8 mouse cellular contexts compared by ENCODE assay signal in the genomic region with DNA sequence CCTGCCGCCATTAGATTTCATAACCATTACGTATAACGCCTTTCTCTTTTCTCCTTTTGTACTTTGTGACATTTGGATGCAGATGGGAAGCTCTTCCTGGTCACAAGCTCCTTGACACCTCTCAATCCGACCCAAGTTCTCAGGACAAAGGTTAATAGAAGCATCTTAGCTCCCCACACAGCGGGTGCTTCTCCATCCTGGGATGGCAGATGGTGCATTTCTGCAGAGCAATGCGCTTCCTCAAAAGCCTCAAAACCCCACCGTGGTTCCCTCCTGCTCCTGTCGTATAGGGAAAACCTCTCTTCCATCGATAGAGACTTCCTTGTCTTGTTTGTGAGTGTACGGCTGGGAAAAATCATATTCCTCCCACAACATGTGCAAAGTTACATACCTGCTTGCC. TPM values are rescaled to one million over a fixed set of nuclear protein-coding genes. Genes with fewer than 3 reads are reported as not detected.
DNase-seq lines count a peak whose midpoint lies in the region; ATAC-seq and TF ChIP-seq lines count a peak whose summit lies in the region.

No protein-coding gene starts in this region.

- peak overlapping the region; percentile 92; the same call in 1 of the 2 replicates for H3K4me3 ChIP-seq in heart, postnatal 0 days (ENCODE audit: low read depth, low read length)
- peak overlapping the region; percentile 94 for H3K4me3 ChIP-seq in embryonic facial prominence, embryonic 10.5 days
- H3K4me3 ChIP-seq in hindbrain, embryonic 16.5 days (ENCODE audit: low read length), result 0 out of 2 replicates have a peak overlapping the region, but pooled peaks have one; percentile 9
- H3K4me3 ChIP-seq in midbrain, embryonic 15.5 days, result peak overlapping the region; percentile 97

- H3K27me3 ChIP-seq in heart, postnatal 0 days (ENCODE audit: control insufficient read depth, insufficient read depth, low read length), result no peaks in the 10 kb centered on the region
- H3K27me3 ChIP-seq in embryonic facial prominence, embryonic 10.5 days (replicated peaks; ENCODE audit: low read depth, poor library complexity, severe bottlenecking), result no peaks in the 10 kb centered on the region
- no peaks in the 10 kb centered on the region for H3K27me3 ChIP-seq in hindbrain, embryonic 16.5 days (replicated peaks; ENCODE audit: control insufficient read depth, insufficient read depth, low read length)
- no peaks in the 10 kb centered on the region for H3K27me3 ChIP-seq in midbrain, embryonic 15.5 days (replicated peaks)

- TF ChIP-seq CTCF in heart, postnatal 0 days (IDR thresholded peaks at IDR 0.05; ENCODE audit: low read depth), result no peak

- peak overlapping the region; percentile 87; the same call in 1 of the 2 replicates for H3K4me2 ChIP-seq in heart, postnatal 0 days (ENCODE audit: low read depth, low read length)
- peak overlapping the region; percentile 81 for H3K4me2 ChIP-seq in hindbrain, embryonic 16.5 days (ENCODE audit: low read length)
- H3K4me2 ChIP-seq in midbrain, embryonic 15.5 days, result peak overlapping the region; percentile 91

- intact Hi-C loops in heart, postnatal 14 days (cut with DNase I), result loop anchor here (5.0 kb wide), 1 partner anchor 53 kb away; the partner anchor contains the start of genes Dis3 and Pibf1

- 0 out of 2 replicates have a peak overlapping the region, but pooled peaks have one; percentile 94 for H3K9ac ChIP-seq in heart, postnatal 0 days (replicated peaks; ENCODE audit: low read depth, low read length)
- no peak overlapping the region for H3K9ac ChIP-seq in hindbrain, embryonic 16.5 days (ENCODE audit: low read depth, low read length)
- H3K9ac ChIP-seq in midbrain, embryonic 15.5 days, result peak overlapping the region; percentile 22; the same call in 1 of the 2 replicates

- H3K9me3 ChIP-seq in heart, postnatal 0 days (replicated peaks; ENCODE audit: control insufficient read depth, low read length), result no peaks in the 10 kb centered on the region
- H3K9me3 ChIP-seq in embryonic facial prominence, embryonic 10.5 days, result no peaks in the 10 kb centered on the region
- H3K9me3 ChIP-seq in hindbrain, embryonic 16.5 days (ENCODE audit: control insufficient read depth, low read length), result no peaks in the 10 kb centered on the region
- H3K9me3 ChIP-seq in midbrain, embryonic 15.5 days, result no peaks in the 10 kb centered on the region

- peaks cover 33% of the 10 kb centered on the region for H3K4me1 ChIP-seq in heart, postnatal 0 days (ENCODE audit: control insufficient read depth, insufficient read depth)
- H3K4me1 ChIP-seq in embryonic facial prominence, embryonic 10.5 days, result peaks cover 29% of the 10 kb centered on the region
- peaks cover 24% of the 10 kb centered on the region for H3K4me1 ChIP-seq in hindbrain, embryonic 16.5 days (ENCODE audit: control insufficient read depth, insufficient read depth, low read depth, low read length)
- H3K4me1 ChIP-seq in midbrain, embryonic 15.5 days, result peaks cover 27% of the 10 kb centered on the region

- H3K36me3 ChIP-seq in heart, postnatal 0 days (replicated peaks; ENCODE audit: control insufficient read depth, insufficient read depth, low read length), result 0 out of 2 replicates have a peak, but pooled peaks cover 4% of the 10 kb centered on the region
- H3K36me3 ChIP-seq in embryonic facial prominence, embryonic 10.5 days (replicated peaks), result peaks cover 22% of the 10 kb centered on the region
- H3K36me3 ChIP-seq in hindbrain, embryonic 16.5 days (ENCODE audit: control insufficient read depth, insufficient read depth, low read length), result 0 out of 2 replicates have a peak, but pooled peaks cover under 1% of the 10 kb centered on the region
- H3K36me3 ChIP-seq in midbrain, embryonic 15.5 days (replicated peaks), result no peaks in the 10 kb centered on the region

- ATAC-seq in heart, postnatal 0 days (ENCODE audit: insufficient read depth, low read depth), result no peak
- ATAC-seq in hindbrain, embryonic 16.5 days, result no peak
- no peak for ATAC-seq in midbrain, embryonic 15.5 days (replicated peaks)

- no peak for DNase-seq in heart, postnatal 0 days (ENCODE audit: low spot score)
- no peak for DNase-seq in heart, postnatal 14 days
- DNase-seq in embryonic facial prominence, embryonic 10.5 days (ENCODE audit: low spot score), result no peak
- no peak for DNase-seq in natural killer cell, adult 2 months (ENCODE audit: low spot score in 2 of 2)
- no peak for DNase-seq in left cerebral cortex, adult 9 months (ENCODE audit: low spot score in 2 of 2)
- DNase-seq in gastrocnemius, postnatal 25 days, result no peak

- H3K27ac ChIP-seq in heart, postnatal 0 days (ENCODE audit: low read depth), result no peak overlapping the region
- H3K27ac ChIP-seq in embryonic facial prominence, embryonic 10.5 days (replicated peaks), result no peak overlapping the region
- H3K27ac ChIP-seq in hindbrain, embryonic 16.5 days (ENCODE audit: low read depth, low read length), result no peak overlapping the region
- H3K27ac ChIP-seq in midbrain, embryonic 15.5 days, result no peak overlapping the region

- WGBS in heart, postnatal 0 days, result 44% methylated on average over 10 of the region's 10 CpGs
- WGBS in embryonic facial prominence, embryonic 10.5 days, result 41% methylated on average over 10 of the region's 10 CpGs
- WGBS in hindbrain, embryonic 16.5 days, result 23% methylated on average over 10 of the region's 10 CpGs
- WGBS in midbrain, embryonic 15.5 days, result 32% methylated on average over 10 of the region's 10 CpGs

- TF ChIP-seq EP300 in heart, postnatal 0 days (IDR thresholded peaks at IDR 0.05; ENCODE audit: low read depth), result no peak

RNA-seq across cellular contexts. Expression of gene Mzt1, which starts 1.8 kb away (rescaled TPM):
- 64.1 and 79.9 TPM in 2 replicates for total RNA-seq in heart, postnatal 0 days (2014; rRNA removed; ENCODE audit: low replicate concordance)
- 82.2 and 84.6 TPM in 2 replicates for polyA plus RNA-seq in heart, postnatal 0 days (2015; fragmentation: Nextera tagmentation; extraction: Ambion mirVana)
- 10 to 100 TPM; 31.9 to 32.1 TPM for total RNA-seq in heart, postnatal 14 days (2021)
- polyA plus RNA-seq in embryonic facial prominence, embryonic 10.5 days (2016; fragmentation: Nextera tagmentation; extraction: Ambion mirVana), result 96.8 and 101 TPM in 2 replicates
- 88.4 and 92.7 TPM in 2 replicates for polyA plus RNA-seq in hindbrain, embryonic 16.5 days (2015; fragmentation: Nextera tagmentation; extraction: Ambion mirVana)
- polyA plus RNA-seq in midbrain, embryonic 15.5 days (2015; fragmentation: Nextera tagmentation; extraction: Ambion mirVana), result 104 and 113 TPM in 2 replicates
- 10 to 100 TPM; 24.0 to 24.6 TPM for total RNA-seq in gastrocnemius, postnatal 25 days (2021)

RNA-seq across cellular contexts. Expression of gene Bora, which starts 1.9 kb away (rescaled TPM):
- 8.0 and 10.7 TPM in 2 replicates for total RNA-seq in heart, postnatal 0 days (2014; rRNA removed; ENCODE audit: low replicate concordance)
- 11.3 and 12.3 TPM in 2 replicates for polyA plus RNA-seq in heart, postnatal 0 days (2015; fragmentation: Nextera tagmentation; extraction: Ambion mirVana)
- 1 to 10 TPM; 2.7 to 3.2 TPM for total RNA-seq in heart, postnatal 14 days (2021)
- 87.0 and 93.0 TPM in 2 replicates for polyA plus RNA-seq in embryonic facial prominence, embryonic 10.5 days (2016; fragmentation: Nextera tagmentation; extraction: Ambion mirVana)
- 14.4 and 15.3 TPM in 2 replicates for polyA plus RNA-seq in hindbrain, embryonic 16.5 days (2015; fragmentation: Nextera tagmentation; extraction: Ambion mirVana)
- polyA plus RNA-seq in midbrain, embryonic 15.5 days (2015; fragmentation: Nextera tagmentation; extraction: Ambion mirVana), result 12.8 and 13.7 TPM in 2 replicates
- 1 to 10 TPM in 1 of 2 experiments, under 1 TPM in 1; 0.97 to 1.3 TPM for total RNA-seq in gastrocnemius, postnatal 25 days (2021)

RNA-seq across cellular contexts. Expression of gene Rpl36a-ps1, which starts 50.0 kb away (rescaled TPM):
- not detected in 2 replicates for total RNA-seq in heart, postnatal 0 days (2014; rRNA removed; ENCODE audit: low replicate concordance)
- polyA plus RNA-seq in heart, postnatal 0 days (2015; fragmentation: Nextera tagmentation; extraction: Ambion mirVana), result 1.7 and 1.8 TPM in 2 replicates
- total RNA-seq in heart, postnatal 14 days (2021), result 1 to 10 TPM; 1.1 to 3.7 TPM
- 1.4 TPM in 1 of 2 replicates, not detected in the other for polyA plus RNA-seq in embryonic facial prominence, embryonic 10.5 days (2016; fragmentation: Nextera tagmentation; extraction: Ambion mirVana)
- 0.81 and 1.1 TPM in 2 replicates for polyA plus RNA-seq in hindbrain, embryonic 16.5 days (2015; fragmentation: Nextera tagmentation; extraction: Ambion mirVana)
- polyA plus RNA-seq in midbrain, embryonic 15.5 days (2015; fragmentation: Nextera tagmentation; extraction: Ambion mirVana), result not detected in 2 replicates
- 1 to 10 TPM; 1.5 to 2.7 TPM for total RNA-seq in gastrocnemius, postnatal 25 days (2021)

RNA-seq across cellular contexts. Expression of gene Pibf1, which starts 55.1 kb away (rescaled TPM):
- 0.97 and 4.7 TPM in 2 replicates for total RNA-seq in heart, postnatal 0 days (2014; rRNA removed; ENCODE audit: low replicate concordance)
- polyA plus RNA-seq in heart, postnatal 0 days (2015; fragmentation: Nextera tagmentation; extraction: Ambion mirVana), result 10.1 and 10.5 TPM in 2 replicates
- total RNA-seq in heart, postnatal 14 days (2021), result 1 to 10 TPM; 7.3 to 9.0 TPM
- polyA plus RNA-seq in embryonic facial prominence, embryonic 10.5 days (2016; fragmentation: Nextera tagmentation; extraction: Ambion mirVana), result 22.1 and 23.6 TPM in 2 replicates
- 16.3 and 17.0 TPM in 2 replicates for polyA plus RNA-seq in hindbrain, embryonic 16.5 days (2015; fragmentation: Nextera tagmentation; extraction: Ambion mirVana)
- polyA plus RNA-seq in midbrain, embryonic 15.5 days (2015; fragmentation: Nextera tagmentation; extraction: Ambion mirVana), result 15.8 and 17.4 TPM in 2 replicates
- 1 to 10 TPM; 7.3 to 7.9 TPM for total RNA-seq in gastrocnemius, postnatal 25 days (2021)

RNA-seq across cellular contexts. Expression of gene Dis3, which starts 55.5 kb away (rescaled TPM):
- total RNA-seq in heart, postnatal 0 days (2014; rRNA removed; ENCODE audit: low replicate concordance), result 8.2 and 13.1 TPM in 2 replicates
- 10.3 and 10.5 TPM in 2 replicates for polyA plus RNA-seq in heart, postnatal 0 days (2015; fragmentation: Nextera tagmentation; extraction: Ambion mirVana)
- total RNA-seq in heart, postnatal 14 days (2021), result 10 to 100 TPM; 11.9 to 12.0 TPM
- 42.9 and 43.3 TPM in 2 replicates for polyA plus RNA-seq in embryonic facial prominence, embryonic 10.5 days (2016; fragmentation: Nextera tagmentation; extraction: Ambion mirVana)
- 19.8 and 21.2 TPM in 2 replicates for polyA plus RNA-seq in hindbrain, embryonic 16.5 days (2015; fragmentation: Nextera tagmentation; extraction: Ambion mirVana)
- polyA plus RNA-seq in midbrain, embryonic 15.5 days (2015; fragmentation: Nextera tagmentation; extraction: Ambion mirVana), result 20.8 and 22.5 TPM in 2 replicates
- 10 to 100 TPM; 10.2 to 11.4 TPM for total RNA-seq in gastrocnemius, postnatal 25 days (2021)

Comparison
In these comparisons a context has a peak if more than half of its experiments do, and no peak if none do; other contexts are left out.
1. H3K4me3 ChIP-seq: peak in every context shown above with its lines; median percentile 97 in midbrain, embryonic 15.5 days; 94 in embryonic facial prominence, embryonic 10.5 days; 92 in heart, postnatal 0 days; 9 in hindbrain, embryonic 16.5 days.